Mouse (Mus musculus) kidney, postnatal 0 days (tissue): Measurements from ENCODE around the gene Adgrl3. TPM values are rescaled to one million over a fixed set of nuclear protein-coding genes. Genes with fewer than 3 reads are reported as not detected.
"Not testable (repeated sequence)": the region's sequence is repeated elsewhere in the genome, so short reads cannot be mapped to it uniquely, and the experiment has no call there.

Source experiments
- ATAC-seq: fragments of 200-750 bp; cut with Nextera tagmentation; replicated peaks from 2 replicates; pipeline ENCODE4 v1.8.0; 2017; ENCODE audit warnings: low read depth, moderate number of reproducible peaks, moderate TSS enrichment, moderate library complexity; ENCODE audit not compliant: low FRiP score
- DNase-seq: peaks from one replicate; pipeline ENCODE4 v3.0.0-alpha.2; 2016; ENCODE audit warnings: low spot score
- H3K27ac ChIP-seq: fragments of 300-500 bp; sonication (generic); 2 replicates; pipeline ENCODE4 v1.5.1; 2014; ENCODE audit warnings: mild to moderate bottlenecking
- H3K27me3 ChIP-seq: fragments of 300-500 bp; sonication (generic); 2 replicates; pipeline ENCODE4 v1.6.1; 2014; ENCODE audit warnings: low read length, mixed read lengths; ENCODE audit not compliant: insufficient read depth
- H3K36me3 ChIP-seq: fragments of 300-500 bp; sonication (generic); 2 replicates; pipeline ENCODE4 v1.6.1; 2014; ENCODE audit warnings: low read length, mixed read lengths; ENCODE audit not compliant: insufficient read depth
- H3K4me1 ChIP-seq: fragments of 300-500 bp; sonication (generic); replicated peaks from 2 replicates; pipeline ENCODE4 v1.6.1; 2014; ENCODE audit warnings: antibody characterized with exemption, low read length, mixed read lengths; ENCODE audit not compliant: insufficient read depth
- H3K4me2 ChIP-seq: fragments of 300-500 bp; sonication (generic); 2 replicates; pipeline ENCODE4 v1.6.1; 2014; ENCODE audit warnings: mild to moderate bottlenecking, low read length, moderate library complexity, mixed read lengths
- H3K4me3 ChIP-seq: fragments of 300-500 bp; sonication (generic); replicated peaks from 2 replicates; pipeline ENCODE4 v1.5.1; 2014; ENCODE audit warnings: low read depth, low read length
- H3K9ac ChIP-seq: fragments of 300-500 bp; sonication (generic); 2 replicates; pipeline ENCODE4 v1.6.1; 2014; ENCODE audit warnings: low read depth, low read length
- H3K9me3 ChIP-seq: fragments of 300-500 bp; sonication (generic); replicated peaks from 2 replicates; pipeline ENCODE4 v1.6.1; 2016; ENCODE audit warnings: low read length, inconsistent platforms, mixed read lengths
- CTCF ChIP-seq: IDR thresholded peaks from 2 replicates; pipeline ENCODE4 v1.5.1; 2016; ENCODE audit warnings: antibody characterized with exemption, low read depth, mild to moderate bottlenecking, moderate library complexity
- WGBS: fragments of 180-500 bp; shearing (Covaris S2); extraction: QIAGEN DNeasy Blood & Tissue Kit; methylation state at CpG from one replicate; pipeline ENCODE4 v1.1.7; 2014; 5-methylcytosine and 5-hydroxymethylcytosine counted together
- polyA plus RNA-seq: library from polyadenylated mRNA; unstranded; fragments of >200 nt; fragmentation: Nextera tagmentation; extraction: Ambion mirVana; gene quantifications from 2 replicates; pipeline ENCODE4 v1.2.1, GENCODE M21; 2015

The Adgrl3 gene
- polyA plus RNA-seq, 1 experiment from 2014 or later: 8.8 TPM

DNA sequence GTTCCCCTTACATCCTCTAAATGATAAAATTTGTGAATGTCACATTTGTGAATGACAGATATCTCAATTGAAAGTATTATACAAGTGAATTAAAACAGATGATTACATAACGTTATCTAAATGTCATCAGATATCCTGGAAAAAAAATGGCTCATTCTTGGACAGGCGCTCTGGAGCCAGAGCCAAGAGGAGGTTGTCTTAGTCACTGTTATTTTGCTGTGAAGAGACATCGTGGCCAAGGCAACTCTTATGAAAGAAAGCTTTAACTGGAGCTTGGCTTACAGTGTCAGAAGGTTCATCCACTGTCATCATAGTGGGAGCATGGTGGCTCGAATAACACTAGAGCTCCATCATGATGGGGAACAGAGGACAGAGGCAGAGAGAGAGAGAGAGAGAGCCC, 511.7 kb downstream of the Adgrl3 start:
- Histone ChIP-seq H3K4me2 (no peak overlapping the region), H3K4me1 (no peaks in the 10 kb centered on the region), H3K27me3 (no peaks in the 10 kb centered on the region), H3K36me3 (no peaks in the 10 kb centered on the region), H3K9me3 (no peaks in the 10 kb centered on the region), H3K4me3 (no peak overlapping the region), H3K9ac (no peak overlapping the region), H3K27ac (no peak overlapping the region)
- no peak for ATAC-seq
- no peak for TF ChIP-seq CTCF
- DNase-seq: no peak
- 82% methylated on average over 4 of the region's 4 CpGs for WGBS

DNA sequence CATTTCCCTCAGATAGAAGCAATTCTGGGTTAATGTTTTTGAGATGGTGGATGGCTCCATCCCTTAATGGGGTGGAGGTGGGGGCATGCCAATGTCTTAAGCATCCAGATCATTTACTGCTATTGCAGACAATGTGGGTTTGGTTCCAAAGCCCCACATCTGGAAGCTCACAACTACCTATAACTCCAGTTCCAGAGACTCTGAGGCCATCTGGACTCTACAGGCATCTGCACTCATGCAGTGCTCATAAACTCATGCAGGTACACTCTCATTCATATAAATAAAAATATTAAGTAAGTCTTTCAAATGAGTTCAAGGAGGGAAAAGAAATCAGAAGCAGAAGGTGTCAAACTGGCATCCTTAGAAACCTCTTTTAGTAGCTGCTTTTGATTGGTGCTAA, 530.3 kb downstream of the Adgrl3 start:
- Histone ChIP-seq H3K36me3 (no peaks in the 10 kb centered on the region), H3K4me2 (no peak overlapping the region), H3K27ac (no peak overlapping the region), H3K9me3 (no peaks in the 10 kb centered on the region), H3K27me3 (no peaks in the 10 kb centered on the region), H3K9ac (no peak overlapping the region), H3K4me3 (no peak overlapping the region), H3K4me1 (no peaks in the 10 kb centered on the region)
- no peak for DNase-seq
- no peak for TF ChIP-seq CTCF
- ATAC-seq: no peak

DNA sequence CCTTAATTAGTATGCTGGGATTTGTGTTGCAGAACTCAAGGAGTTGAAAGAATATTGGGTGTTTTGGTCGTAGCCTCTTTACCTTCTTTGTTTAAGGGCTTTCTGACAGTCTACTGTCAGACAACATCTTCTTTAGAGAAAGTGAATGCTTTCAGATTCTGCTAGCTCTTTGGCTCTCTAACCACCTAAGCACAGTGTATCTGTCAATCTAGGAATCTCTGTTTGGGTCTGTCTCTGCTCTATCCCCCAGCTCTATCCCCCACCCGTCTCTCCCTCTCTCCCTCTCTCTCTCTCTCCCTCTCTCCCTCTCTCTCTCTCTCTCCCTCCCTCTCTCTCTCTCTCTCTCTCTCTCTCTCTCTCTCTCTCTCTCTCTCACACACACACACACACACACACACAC, 535.2 kb downstream of the Adgrl3 start:
- not testable (repeated sequence) for H3K4me1 ChIP-seq, H3K9me3 ChIP-seq, H3K27ac ChIP-seq, H3K4me3 ChIP-seq, H3K4me2 ChIP-seq, H3K27me3 ChIP-seq, H3K9ac ChIP-seq, ATAC-seq, H3K36me3 ChIP-seq, DNase-seq
- 82% methylated on average over 2 of the region's 2 CpGs for WGBS

GRCm38 (mm10) chr5:81556008-81556407, 536.1 kb downstream of the Adgrl3 start:
- DNase-seq (no peak), ATAC-seq (no peak)
- Histone ChIP-seq H3K27me3 (no peaks in the 10 kb centered on the region), H3K4me1 (no peaks in the 10 kb centered on the region), H3K36me3 (no peaks in the 10 kb centered on the region), H3K4me2 (no peak overlapping the region), H3K9ac (no peak overlapping the region), H3K9me3 (no peaks in the 10 kb centered on the region), H3K27ac (no peak overlapping the region), H3K4me3 (no peak overlapping the region)
- no peak for TF ChIP-seq CTCF
- WGBS: 86% methylated on average over 8 of the region's 8 CpGs

GRCm38 (mm10) chr5:81558965-81559364, 539.0 kb downstream of the Adgrl3 start:
- ATAC-seq (no peak), DNase-seq (no peak)
- Histone ChIP-seq H3K4me3 (no peak overlapping the region), H3K27me3 (no peaks in the 10 kb centered on the region), H3K9me3 (no peaks in the 10 kb centered on the region), H3K4me2 (no peak overlapping the region), H3K27ac (no peak overlapping the region), H3K9ac (no peak overlapping the region), H3K4me1 (no peaks in the 10 kb centered on the region), H3K36me3 (no peaks in the 10 kb centered on the region)
- TF ChIP-seq CTCF: no peak
- WGBS: 80% methylated on average over 6 of the region's 6 CpGs

DNA sequence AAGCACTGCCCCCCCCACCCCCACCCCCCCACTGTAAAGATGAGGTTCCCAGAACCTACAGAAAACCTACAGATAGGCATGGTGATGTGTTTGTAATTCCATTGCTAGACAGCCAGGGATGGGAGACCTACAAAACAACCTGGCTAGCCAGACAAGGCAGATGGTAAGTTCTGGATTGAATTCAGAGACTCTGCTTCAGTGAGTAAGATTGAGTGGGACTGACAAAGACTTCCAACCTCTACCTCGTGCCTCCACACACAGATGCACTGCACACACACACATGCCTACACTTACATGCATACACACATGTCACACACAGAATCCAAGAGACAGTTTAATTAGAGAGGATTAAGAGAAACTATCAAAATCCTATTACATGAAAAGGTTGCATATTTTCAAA, 544.4 kb downstream of the Adgrl3 start:
- no peak overlapping the region for H3K4me3 ChIP-seq
- H3K9me3 ChIP-seq: no peaks in the 10 kb centered on the region
- no peaks in the 10 kb centered on the region for H3K4me1 ChIP-seq
- WGBS: 61% methylated on average over 1 of the region's 1 CpGs
- no peak overlapping the region for H3K4me2 ChIP-seq
- no peaks in the 10 kb centered on the region for H3K36me3 ChIP-seq
- no peak overlapping the region for H3K27ac ChIP-seq
- DNase-seq: no peak
- TF ChIP-seq CTCF: no peak
- H3K27me3 ChIP-seq: no peaks in the 10 kb centered on the region
- ATAC-seq: no peak
- H3K9ac ChIP-seq: no peak overlapping the region

- Histone ChIP-seq H3K9ac (no peak overlapping the region), H3K27me3 (no peaks in the 10 kb centered on the region), H3K4me3 (no peak overlapping the region), H3K9me3 (no peaks in the 10 kb centered on the region), H3K27ac (no peak overlapping the region), H3K4me2 (no peak overlapping the region), H3K4me1 (no peaks in the 10 kb centered on the region), H3K36me3 (no peaks in the 10 kb centered on the region)
- ATAC-seq: no peak
- WGBS: 86% methylated on average over 1 of the region's 1 CpGs
- DNase-seq: no peak
- no peak for TF ChIP-seq CTCF
Observed at GRCm38 (mm10) chr5:81566577-81566976, 546.6 kb downstream of the Adgrl3 start.
